Mouse (Mus musculus): Measurements from ENCODE around the gene Setd6. TPM values are rescaled to one million over a fixed set of nuclear protein-coding genes. Genes with fewer than 3 reads are reported as not detected.

The Setd6 gene
- polyA plus RNA-seq (2015; fragmentation: Nextera tagmentation; extraction: Ambion mirVana): 20.9 and 23.8 TPM in 2 replicates

DNA sequence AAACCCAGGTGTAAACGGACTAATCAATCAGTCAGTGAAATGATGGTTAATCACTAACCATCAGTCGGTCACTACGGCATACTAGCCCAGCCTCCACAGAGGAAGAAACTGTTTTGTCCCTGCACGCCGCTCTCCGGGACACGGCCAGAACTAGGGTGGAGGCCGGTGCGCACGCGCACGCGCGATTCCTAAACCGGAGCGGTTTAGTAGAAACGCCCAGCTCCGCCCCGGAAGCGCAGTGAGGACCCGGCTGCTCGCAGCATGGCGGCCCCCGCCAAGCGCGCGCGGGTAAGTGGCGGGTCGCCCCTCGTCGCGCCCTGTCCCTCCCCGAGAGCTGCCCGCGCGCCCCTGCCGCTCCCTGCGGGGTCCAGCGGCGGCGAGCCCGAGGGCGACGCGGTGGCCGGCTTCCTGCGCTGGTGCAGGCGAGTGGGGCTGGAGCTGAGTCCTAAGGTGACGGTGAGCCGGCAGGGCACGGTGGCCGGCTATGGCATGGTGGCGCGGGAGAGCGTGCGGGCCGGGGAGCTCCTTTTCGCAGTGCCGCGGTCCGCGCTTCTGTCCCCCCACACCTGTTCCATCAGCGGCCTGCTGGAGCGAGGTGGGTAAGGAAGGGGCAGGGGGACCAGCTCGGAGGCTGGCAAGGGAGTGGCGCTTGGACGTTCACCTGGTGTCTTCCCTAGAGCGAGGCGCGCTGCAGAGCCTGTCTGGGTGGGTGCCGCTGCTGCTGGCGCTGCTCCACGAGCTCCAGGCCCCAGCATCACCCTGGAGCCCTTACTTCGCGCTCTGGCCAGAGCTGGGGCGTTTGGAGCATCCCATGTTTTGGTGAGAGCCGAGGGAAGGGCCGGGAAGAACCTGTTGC, at the start of gene Setd6:
TSS of gene Setd6 (plus strand) at position 206 of the 856 bp plus-strand sequence.
- ATAC-seq (ENCODE audit: insufficient read depth, low FRiP score, low read depth): peak; percentile 86
- Histone ChIP-seq H3K27ac (peak within 1 kb of the TSS; percentile 64; the same call in 1 of the 2 replicates), H3K4me2 (peak within 1 kb of the TSS; percentile 89), H3K4me1 (peaks cover 13% of the 10 kb centered on the region), H3K9me3 (no peaks in the 10 kb centered on the region), H3K4me3 (replicated peaks) (peak within 1 kb of the TSS; percentile 89), H3K9ac (peak within 1 kb of the TSS; percentile 74), H3K36me3 (peaks cover 14% of the 10 kb centered on the region), H3K27me3 (replicated peaks) (no peaks in the 10 kb centered on the region)
- WGBS: under 1% methylated on average over 78 of the region's 79 CpGs

DNA sequence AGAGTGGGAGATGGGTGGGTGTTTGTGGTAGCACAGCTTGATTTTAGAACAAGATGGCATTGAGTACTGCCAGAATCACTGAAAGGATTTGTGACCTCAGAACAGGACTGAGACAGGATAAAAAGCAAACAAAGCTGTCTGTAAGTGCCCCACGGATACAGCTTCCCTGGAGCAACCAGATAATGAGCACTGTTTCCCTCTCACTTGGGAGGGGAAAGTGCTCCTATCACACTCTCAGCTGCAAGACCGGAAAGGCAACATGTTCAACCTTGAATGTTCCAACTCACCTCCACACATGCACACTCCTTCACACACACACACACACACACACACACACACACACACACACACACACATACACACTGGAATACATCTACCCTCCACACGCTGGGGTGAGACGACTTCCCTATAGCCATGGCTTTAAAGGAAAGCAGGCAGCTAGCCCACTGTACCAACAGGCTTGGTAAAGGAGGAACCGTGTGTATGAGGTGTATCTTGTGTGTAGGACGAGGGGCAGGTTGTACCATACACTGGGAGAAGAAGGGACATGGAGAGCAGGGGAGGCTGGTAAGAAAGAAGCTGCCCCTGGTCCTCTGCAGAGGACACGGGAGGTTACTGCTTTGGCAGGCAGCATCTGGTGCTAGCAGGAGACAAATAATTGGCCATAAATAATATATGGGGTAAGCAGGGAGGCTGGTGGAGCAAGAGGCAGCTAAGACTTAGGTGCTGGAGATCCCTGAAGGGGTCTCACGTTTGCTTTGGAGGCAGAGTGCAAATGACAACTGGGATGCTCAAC, 47.3 kb upstream of the Setd6 start:
- ATAC-seq (ENCODE audit: insufficient read depth, low FRiP score, low read depth): 0 out of 2 replicates have a peak, but pooled peaks have one; percentile 12
- no peaks in the 10 kb centered on the region for H3K9me3 ChIP-seq
- WGBS: 46% methylated on average over 8 of the region's 8 CpGs

DNA sequence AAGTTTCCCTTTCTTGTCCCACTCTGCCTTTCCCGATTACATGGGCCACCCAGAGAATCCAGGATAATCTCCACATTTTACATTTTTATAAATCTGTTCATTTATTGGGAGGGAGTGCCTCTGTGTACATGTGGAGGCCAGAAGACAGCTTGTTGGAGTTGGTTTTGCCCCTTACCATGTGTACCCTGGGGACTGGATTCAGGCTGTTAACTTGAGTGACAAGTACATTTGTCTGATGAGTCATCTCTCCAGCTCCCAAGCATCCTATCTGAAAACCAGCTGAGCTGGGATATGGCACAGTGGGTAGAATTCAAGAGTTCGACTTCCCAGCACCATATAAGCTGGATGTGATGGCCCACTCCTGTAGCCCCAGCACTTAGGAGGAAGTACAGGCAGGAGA, 45.7 kb upstream of the Setd6 start:
- Histone ChIP-seq H3K36me3 (no peaks in the 10 kb centered on the region), H3K4me3 (replicated peaks) (no peak overlapping the region), H3K4me2 (no peak overlapping the region), H3K4me1 (no peaks in the 10 kb centered on the region), H3K9ac (no peak overlapping the region), H3K27me3 (replicated peaks) (0 out of 2 replicates have a peak, but pooled peaks cover 14% of the 10 kb centered on the region), H3K27ac (no peak overlapping the region), H3K9me3 (no peaks in the 10 kb centered on the region)
- 83% methylated on average over 2 of the region's 2 CpGs for WGBS
- no peak for ATAC-seq (ENCODE audit: insufficient read depth, low FRiP score, low read depth)

More for the DNA sequence above, 47.3 kb upstream of the Setd6 start:
- 0 out of 2 replicates have a peak, but pooled peaks cover 4% of the 10 kb centered on the region for H3K27me3 ChIP-seq (replicated peaks)
- H3K27ac ChIP-seq: no peak overlapping the region
- H3K4me2 ChIP-seq: no peak overlapping the region
- no peaks in the 10 kb centered on the region for H3K4me1 ChIP-seq
- no peaks in the 10 kb centered on the region for H3K36me3 ChIP-seq
- H3K4me3 ChIP-seq (replicated peaks): no peak overlapping the region
- H3K9ac ChIP-seq: no peak overlapping the region

DNA sequence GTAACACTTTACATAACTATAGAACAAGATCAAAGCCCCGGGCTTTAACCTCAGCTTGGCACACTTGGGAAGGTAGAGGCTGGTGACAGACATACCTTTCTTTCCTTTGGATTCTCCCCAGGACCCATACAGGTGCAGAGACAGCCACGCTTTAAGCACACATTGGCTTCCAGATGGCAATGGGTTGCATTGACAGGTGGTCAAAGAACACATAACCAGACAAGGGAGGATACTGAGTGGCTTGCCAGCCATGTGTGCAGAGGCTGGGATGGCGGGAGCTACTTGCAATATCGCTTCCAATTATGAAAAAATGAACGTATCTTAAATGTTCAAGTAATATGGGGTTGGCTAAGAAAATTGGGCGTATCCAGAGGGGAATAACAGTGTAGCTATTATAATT, 43.8 kb upstream of the Setd6 start:
- no peak for ATAC-seq (ENCODE audit: insufficient read depth, low FRiP score, low read depth)
- WGBS: 84% methylated on average over 6 of the region's 6 CpGs
- no peak overlapping the region for H3K27ac ChIP-seq
- H3K27me3 ChIP-seq (replicated peaks): peaks cover 31% of the 10 kb centered on the region
- no peak overlapping the region for H3K4me3 ChIP-seq (replicated peaks)
- no peaks in the 10 kb centered on the region for H3K9me3 ChIP-seq
- H3K4me2 ChIP-seq: no peak overlapping the region
- no peaks in the 10 kb centered on the region for H3K36me3 ChIP-seq
- no peak overlapping the region for H3K9ac ChIP-seq
- H3K4me1 ChIP-seq: no peaks in the 10 kb centered on the region

DNA sequence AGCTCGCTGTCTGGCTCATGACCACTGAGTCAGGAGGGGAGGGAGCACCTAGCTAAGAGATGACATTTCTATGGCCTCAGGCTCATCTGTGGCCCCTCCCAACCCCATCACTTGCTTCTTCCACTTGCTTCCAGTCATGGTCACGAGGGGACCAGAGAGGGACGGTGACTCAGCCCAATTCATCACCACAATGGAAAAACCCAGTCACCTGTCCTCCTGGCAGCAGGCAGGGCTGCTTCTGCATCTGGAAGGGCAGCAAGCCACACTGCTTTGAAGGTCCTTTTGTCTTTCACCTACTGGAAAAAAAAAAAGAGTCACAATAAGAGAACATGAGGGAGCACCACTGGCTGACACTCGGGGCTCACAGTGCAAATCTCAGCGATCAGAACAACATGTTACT, 42.9 kb upstream of the Setd6 start:
- H3K9ac ChIP-seq: no peak overlapping the region
- H3K4me2 ChIP-seq: no peak overlapping the region
- WGBS: 72% methylated on average over 5 of the region's 5 CpGs
- H3K9me3 ChIP-seq: no peaks in the 10 kb centered on the region
- H3K27me3 ChIP-seq (replicated peaks): peaks cover 41% of the 10 kb centered on the region
- no peaks in the 10 kb centered on the region for H3K36me3 ChIP-seq
- peaks cover 5% of the 10 kb centered on the region; the same call in 1 of the 2 replicates for H3K4me1 ChIP-seq
- H3K27ac ChIP-seq: no peak overlapping the region
- no peak overlapping the region for H3K4me3 ChIP-seq (replicated peaks)
- no peak for ATAC-seq (ENCODE audit: insufficient read depth, low FRiP score, low read depth)

DNA sequence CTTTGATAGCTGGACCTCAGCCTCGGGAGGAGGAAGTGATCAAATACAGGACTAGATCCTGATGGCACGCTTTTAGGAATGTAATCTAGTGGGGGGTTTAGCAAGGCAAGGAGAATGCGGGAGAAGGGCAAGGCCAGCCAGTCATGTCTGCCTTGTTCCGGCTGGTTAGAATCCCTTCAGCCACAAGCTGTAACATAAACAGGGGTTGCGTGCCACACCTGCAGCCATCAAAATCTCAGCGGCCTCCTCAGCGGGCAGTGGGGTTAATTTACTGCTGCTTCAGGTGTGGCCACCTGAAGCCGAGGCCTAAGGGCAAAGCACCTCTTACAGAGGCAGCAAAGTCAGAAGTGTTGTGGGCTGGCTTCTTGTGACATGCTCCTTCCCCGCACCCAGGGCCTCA, 39.0 kb upstream of the Setd6 start, which contains the start of gene Ndrg4:
TSS of gene Ndrg4 (plus strand) at position 350 of the 400 bp plus-strand sequence.
- H3K27me3 ChIP-seq (replicated peaks): peaks cover 72% of the 10 kb centered on the region
- 42% methylated on average over 9 of the region's 9 CpGs for WGBS

DNA sequence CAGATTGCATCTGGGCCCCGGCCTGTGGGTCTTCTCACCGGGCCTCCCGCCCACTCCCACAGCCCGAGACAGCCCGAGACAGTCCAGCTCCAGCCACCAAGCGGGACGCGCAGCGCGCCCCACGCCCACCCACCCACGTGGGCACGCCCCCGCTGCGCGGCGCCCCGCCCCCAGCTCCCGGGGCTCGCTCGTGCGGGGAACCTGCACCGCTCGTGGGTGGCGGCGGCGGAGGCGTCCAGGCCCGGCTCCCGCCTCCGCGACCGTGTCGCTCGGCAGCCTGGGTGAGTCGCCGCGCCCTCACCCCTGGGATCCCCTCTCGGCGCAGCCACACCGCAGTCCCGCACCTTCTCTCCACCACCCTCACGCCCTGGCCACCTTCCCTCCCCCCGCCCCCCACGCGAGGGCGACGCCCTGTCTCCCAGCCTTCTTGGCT, 38.1 kb upstream of the Setd6 start:
- peaks cover 72% of the 10 kb centered on the region for H3K27me3 ChIP-seq (replicated peaks)
- ATAC-seq (ENCODE audit: insufficient read depth, low FRiP score, low read depth): 0 out of 2 replicates have a peak, but pooled peaks have one; percentile 25
- H3K9ac ChIP-seq: no peak overlapping the region
- H3K4me1 ChIP-seq: peaks cover 11% of the 10 kb centered on the region; the same call in 1 of the 2 replicates
- H3K27ac ChIP-seq: no peak overlapping the region
- no peaks in the 10 kb centered on the region for H3K36me3 ChIP-seq
- 2% methylated on average over 44 of the region's 48 CpGs for WGBS
- H3K4me2 ChIP-seq: peak overlapping the region; percentile 98
- H3K9me3 ChIP-seq: no peaks in the 10 kb centered on the region
- H3K4me3 ChIP-seq (replicated peaks): peak overlapping the region; percentile 51

More for the DNA sequence above, 39.0 kb upstream of the Setd6 start, which contains the start of gene Ndrg4:
- no peaks in the 10 kb centered on the region for H3K9me3 ChIP-seq
- peak within 1 kb of the TSS; percentile 98 for H3K4me2 ChIP-seq
- peak within 1 kb of the TSS; percentile 51 for H3K4me3 ChIP-seq (replicated peaks)
- no peak for ATAC-seq (ENCODE audit: insufficient read depth, low FRiP score, low read depth)
- H3K9ac ChIP-seq: no peak within 1 kb of the TSS
- H3K27ac ChIP-seq: no peak within 1 kb of the TSS
- H3K36me3 ChIP-seq: no peaks in the 10 kb centered on the region
- peaks cover 11% of the 10 kb centered on the region; the same call in 1 of the 2 replicates for H3K4me1 ChIP-seq

DNA sequence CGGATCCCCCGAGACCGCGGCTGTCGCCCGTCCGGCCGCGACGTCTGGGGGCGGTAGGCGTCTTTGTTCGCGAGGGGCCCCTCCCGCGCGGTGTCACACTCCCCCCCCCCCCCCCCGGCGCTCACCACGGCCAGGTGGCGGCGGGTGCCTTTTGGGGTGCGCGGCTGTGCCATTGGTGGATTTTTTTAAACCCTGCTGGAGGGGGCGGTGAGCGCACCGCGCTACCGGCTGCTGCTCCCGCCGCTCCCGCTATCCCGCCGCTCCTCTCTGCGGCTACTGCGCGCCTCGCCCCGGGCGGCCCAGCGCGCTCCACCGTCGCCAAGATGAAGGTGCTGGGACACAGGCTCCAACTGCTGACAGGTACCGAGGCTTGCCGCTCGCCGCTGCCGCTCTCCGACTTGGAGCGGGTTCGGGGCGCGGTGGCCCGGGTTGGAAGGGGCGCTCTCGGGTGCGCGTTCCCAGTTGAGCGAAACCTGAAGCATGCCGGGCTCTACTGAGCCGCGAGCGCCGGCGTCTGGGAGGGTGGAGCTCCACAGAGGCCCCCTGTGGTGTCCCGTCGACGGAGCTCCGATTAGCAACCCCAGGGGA, 37.6 kb upstream of the Setd6 start:
- H3K27ac ChIP-seq: no peak overlapping the region
- H3K4me3 ChIP-seq (replicated peaks): peak overlapping the region; percentile 51
- peaks cover 11% of the 10 kb centered on the region; the same call in 1 of the 2 replicates for H3K4me1 ChIP-seq
- no peaks in the 10 kb centered on the region for H3K9me3 ChIP-seq
- no peak overlapping the region for H3K9ac ChIP-seq
- H3K27me3 ChIP-seq (replicated peaks): peaks cover 72% of the 10 kb centered on the region
- H3K4me2 ChIP-seq: peak overlapping the region; percentile 98
- H3K36me3 ChIP-seq: no peaks in the 10 kb centered on the region
- WGBS: under 1% methylated on average over 59 of the region's 70 CpGs
- 0 out of 2 replicates have a peak, but pooled peaks have one; percentile 21 for ATAC-seq (ENCODE audit: insufficient read depth, low FRiP score, low read depth)

DNA sequence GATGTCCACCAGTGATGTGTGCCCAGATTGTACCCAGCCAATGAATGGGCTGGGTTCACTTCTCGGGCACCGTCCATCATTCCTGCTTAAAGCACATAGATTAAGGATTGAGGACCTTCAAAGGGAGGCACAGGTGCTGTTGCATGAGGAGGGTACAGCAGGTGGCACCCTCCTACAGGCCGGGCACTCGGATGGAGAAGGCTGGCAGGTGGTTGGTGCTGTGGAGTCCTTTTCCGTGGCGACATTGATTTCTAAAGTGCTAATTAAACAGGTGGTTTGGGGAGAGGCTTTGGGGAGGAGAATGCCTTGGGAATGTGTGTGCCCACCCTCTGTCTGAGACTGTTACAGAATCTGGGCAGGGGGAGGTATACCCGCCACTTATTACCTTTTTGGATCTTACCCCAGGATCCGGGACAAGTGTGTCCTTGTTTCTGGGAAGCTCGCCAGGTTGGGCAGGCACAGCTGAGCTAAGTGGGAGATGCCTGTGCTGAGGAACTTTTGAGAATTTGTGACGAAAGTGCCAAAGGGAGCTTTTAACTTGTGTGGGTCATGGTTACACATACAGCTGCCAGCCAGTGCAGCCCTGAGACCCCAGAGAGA, 27.5 kb upstream of the Setd6 start:
- no peak overlapping the region for H3K9ac ChIP-seq
- no peak overlapping the region for H3K27ac ChIP-seq
- H3K36me3 ChIP-seq: no peaks in the 10 kb centered on the region
- H3K9me3 ChIP-seq: no peaks in the 10 kb centered on the region
- peaks cover 8% of the 10 kb centered on the region for H3K27me3 ChIP-seq (replicated peaks)
- H3K4me1 ChIP-seq: no peaks in the 10 kb centered on the region
- H3K4me2 ChIP-seq: no peak overlapping the region
- WGBS: 69% methylated on average over 10 of the region's 10 CpGs
- H3K4me3 ChIP-seq (replicated peaks): no peak overlapping the region
- ATAC-seq (ENCODE audit: insufficient read depth, low FRiP score, low read depth): no peak

DNA sequence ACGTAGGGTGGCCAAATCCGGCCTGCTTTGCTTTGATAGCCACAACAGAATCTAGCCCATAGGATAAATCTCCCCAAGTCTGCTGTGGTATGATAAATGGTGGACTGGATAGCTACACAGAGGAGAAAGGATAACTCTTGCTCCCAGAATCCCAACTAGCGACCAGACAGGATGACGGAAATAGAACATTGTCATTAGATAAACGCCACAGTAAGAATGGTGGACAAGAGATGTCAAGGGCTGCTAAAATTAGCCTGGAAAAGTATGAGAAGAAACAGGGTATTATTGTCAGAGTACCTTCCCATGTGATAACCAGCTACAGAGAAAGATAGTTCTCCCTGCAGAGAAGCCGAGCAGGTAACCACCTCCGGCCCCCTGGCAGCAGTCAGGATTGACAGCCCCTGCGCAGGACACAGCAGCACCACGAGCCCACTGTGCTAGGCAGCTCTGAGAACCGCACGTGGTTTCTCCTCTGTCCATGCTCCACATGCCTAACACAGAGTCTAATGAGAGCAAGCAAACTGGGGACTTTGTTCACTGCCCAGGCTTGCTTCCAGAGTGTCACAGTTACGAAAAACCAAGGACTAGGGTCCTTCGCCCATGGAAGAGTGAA, 24.6 kb upstream of the Setd6 start:
- no peaks in the 10 kb centered on the region for H3K9me3 ChIP-seq
- H3K9ac ChIP-seq: no peak overlapping the region
- peaks cover 17% of the 10 kb centered on the region for H3K27me3 ChIP-seq (replicated peaks)
- no peak for ATAC-seq (ENCODE audit: insufficient read depth, low FRiP score, low read depth)
- no peaks in the 10 kb centered on the region for H3K36me3 ChIP-seq
- no peak overlapping the region for H3K4me2 ChIP-seq
- WGBS: 69% methylated on average over 13 of the region's 13 CpGs
- H3K4me3 ChIP-seq (replicated peaks): no peak overlapping the region
- H3K4me1 ChIP-seq: no peaks in the 10 kb centered on the region
- no peak overlapping the region for H3K27ac ChIP-seq

DNA sequence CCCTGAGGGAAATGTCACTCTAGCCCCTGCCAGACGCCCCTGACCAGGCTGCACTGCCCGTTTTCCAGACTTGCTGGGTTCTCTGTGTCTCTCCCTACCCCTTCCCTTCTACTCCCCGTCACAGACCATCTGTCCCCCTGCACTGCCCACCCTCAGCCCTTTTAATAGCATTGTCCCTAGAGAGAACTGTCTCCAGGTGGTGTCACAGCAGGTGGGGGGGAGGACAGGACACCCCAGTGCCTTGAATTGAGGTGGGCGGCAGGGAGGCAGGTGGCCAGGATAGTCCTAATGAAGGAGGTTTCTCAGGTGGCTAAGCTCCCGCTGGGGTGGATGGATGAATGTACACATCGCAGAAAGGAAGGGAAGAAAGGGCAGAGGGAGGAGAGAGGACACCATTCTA, 21.1 kb upstream of the Setd6 start:
- H3K4me1 ChIP-seq: no peaks in the 10 kb centered on the region

More for the DNA sequence above, 21.1 kb upstream of the Setd6 start:
- Histone ChIP-seq H3K4me2 (no peak overlapping the region), H3K9ac (no peak overlapping the region), H3K27me3 (replicated peaks) (peaks cover 21% of the 10 kb centered on the region), H3K27ac (no peak overlapping the region), H3K9me3 (no peaks in the 10 kb centered on the region), H3K36me3 (no peaks in the 10 kb centered on the region), H3K4me3 (replicated peaks) (no peak overlapping the region)
- WGBS: 24% methylated on average over 6 of the region's 6 CpGs
- no peak; the same call in 1 of the 2 replicates for ATAC-seq (ENCODE audit: insufficient read depth, low FRiP score, low read depth)
